Mouse (Mus musculus) spleen, adult 10 weeks (tissue): ENCODE measurements around the gene Ifi209. TPM values are rescaled to one million over a fixed set of nuclear protein-coding genes. Genes with fewer than 3 reads are reported as not detected.

Experiments
- polyA plus RNA-seq: library from polyadenylated mRNA; stranded (reverse); fragments of 350-450 nt; fragmentation: Illumina TruSeq; extraction: RNeasy Lipid Tissue Mini Kit (QIAGEN cat#74804); gene quantifications from one replicate; pipeline ENCODE4 v1.2.3, GENCODE M21; 2015; ENCODE audit warnings: low replicate concordance; ENCODE audit not compliant: insufficient read depth

The Ifi209 gene
- polyA plus RNA-seq, result 235 TPM

DNA sequence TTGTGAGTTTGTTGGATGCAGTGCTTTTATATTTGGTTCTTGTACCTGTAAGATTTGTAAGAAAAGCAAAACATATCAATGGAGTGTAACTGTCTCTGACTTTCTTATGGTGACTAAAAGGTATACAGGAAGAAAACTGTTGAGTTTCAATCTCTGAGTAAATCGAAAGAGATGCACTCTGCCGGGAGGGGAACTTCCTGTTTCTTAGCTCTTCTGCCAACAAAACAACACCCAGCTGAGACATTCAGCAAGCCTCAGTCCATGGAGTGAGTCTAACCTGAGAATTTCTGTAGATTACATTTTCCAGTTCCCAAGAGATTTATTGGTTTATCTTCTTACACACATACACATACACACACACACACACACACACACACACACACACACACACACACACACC, at the start of gene Ifi209:
Ifi209 (plus strand) TSS at position 296 of the 400 bp plus-strand sequence.

DNA sequence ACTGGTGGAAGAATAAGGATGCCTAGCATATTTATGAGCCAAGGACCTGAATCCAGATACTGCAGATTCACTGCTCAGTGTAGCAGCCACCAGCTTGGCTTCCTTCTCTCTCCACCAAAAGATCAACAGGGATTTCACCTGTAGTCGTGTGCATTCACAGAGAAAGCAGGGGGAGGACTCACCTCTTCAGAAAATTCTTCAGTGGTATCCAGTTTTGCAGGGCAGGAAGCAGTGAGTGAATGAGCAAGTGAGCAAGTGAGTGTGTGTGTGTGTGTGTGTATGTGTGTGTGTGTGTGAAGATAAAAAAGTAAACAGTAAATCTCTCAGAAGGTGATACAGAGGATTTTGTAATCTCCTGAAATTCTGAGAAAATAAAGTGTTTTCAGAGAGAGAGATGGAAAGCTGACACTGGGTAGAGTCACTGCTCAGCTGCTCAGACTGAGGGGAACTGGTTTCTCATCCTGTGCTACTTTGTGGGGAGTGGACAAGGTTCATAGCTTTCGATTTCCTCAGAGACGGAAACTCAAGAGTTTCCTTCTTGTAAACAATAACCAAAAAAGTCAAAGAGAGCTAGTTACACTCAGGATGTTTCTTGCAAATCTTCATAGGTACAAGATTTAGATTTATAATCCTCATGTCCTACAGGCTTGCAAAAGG, 31.8 kb upstream of the Ifi209 start, which contains the start of gene Ifi213:
Ifi213 (minus strand) TSS at position 437 of the 657 bp plus-strand sequence.

DNA sequence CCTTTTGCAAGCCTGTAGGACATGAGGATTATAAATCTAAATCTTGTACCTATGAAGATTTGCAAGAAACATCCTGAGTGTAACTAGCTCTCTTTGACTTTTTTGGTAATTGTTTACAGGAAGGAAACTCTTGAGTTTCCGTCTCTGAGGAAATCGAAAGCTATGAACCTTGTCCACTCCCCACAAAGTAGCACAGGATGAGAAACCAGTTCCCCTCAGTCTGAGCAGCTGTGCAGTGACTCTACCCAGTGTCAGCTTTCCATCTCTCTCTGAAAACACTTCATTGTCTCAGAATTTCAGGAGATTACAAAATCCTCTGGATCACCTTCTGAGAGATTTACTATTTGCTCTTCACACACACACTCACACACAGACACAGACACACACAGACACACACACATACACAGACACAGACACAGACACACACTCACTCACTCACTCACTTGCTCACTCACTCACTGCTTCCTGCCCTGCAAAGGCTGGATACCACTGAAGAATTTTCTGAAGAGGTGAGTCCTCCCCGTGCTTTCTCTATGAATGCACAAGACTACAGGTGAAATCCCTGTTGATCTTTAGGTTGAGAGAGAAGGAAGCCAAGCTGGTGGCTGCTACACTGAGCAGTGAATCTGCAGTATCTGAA, 42.9 kb downstream of the Ifi209 start, which contains the start of gene Ifi208:
Ifi208 (plus strand) TSS at position 218 of the 640 bp plus-strand sequence.

Other genes with a start within 250 kb of the Ifi209 start
- 75.9 TPM for gene Ifi206, start 139.9 kb upstream of the Ifi209 start, polyA plus RNA-seq
- gene Ifi214, start 95.0 kb upstream of the Ifi209 start, polyA plus RNA-seq, result 38.5 TPM
- 129 TPM for gene Ifi213, start 31.6 kb upstream of the Ifi209 start, polyA plus RNA-seq
- 62.4 TPM for gene Ifi208, start 42.8 kb downstream of the Ifi209 start, polyA plus RNA-seq
- 38.3 TPM for gene Ifi207, start 110.8 kb downstream of the Ifi209 start, polyA plus RNA-seq
- 35.0 TPM for gene Ifi204, start 136.0 kb downstream of the Ifi209 start, polyA plus RNA-seq